In genomic region chr5:34370022-34370823, GRCm38 (mm10) we compare ENCODE assay signal across 8 mouse cellular contexts. TPM values are rescaled to one million over a fixed set of nuclear protein-coding genes. Genes with fewer than 3 reads are reported as not detected.
DNase-seq lines count a peak whose midpoint lies in the region; ATAC-seq lines count a peak whose summit lies in the region.

No protein-coding gene starts in this region.

- H3K9ac ChIP-seq in intestine, embryonic 16.5 days (ENCODE audit: low read depth, low read length), result peak overlapping the region; percentile 90
- peak overlapping the region; percentile 96 for H3K9ac ChIP-seq in limb, embryonic 12.5 days (replicated peaks)
- H3K9ac ChIP-seq in midbrain, embryonic 15.5 days, result peak overlapping the region; percentile 97
- H3K9ac ChIP-seq in stomach, embryonic 15.5 days, result peak overlapping the region; percentile 83

- peak overlapping the region; percentile 64 for H3K4me2 ChIP-seq in intestine, embryonic 16.5 days (ENCODE audit: low read depth, low read length)
- H3K4me2 ChIP-seq in limb, embryonic 12.5 days, result peak overlapping the region; percentile 79
- peak overlapping the region; percentile 51 for H3K4me2 ChIP-seq in midbrain, embryonic 15.5 days
- H3K4me2 ChIP-seq in stomach, embryonic 15.5 days, result peak overlapping the region; percentile 64

- peak; percentile 19 for ATAC-seq in intestine, embryonic 16.5 days
- no peak for ATAC-seq in limb, embryonic 12.5 days (ENCODE audit: insufficient number of reproducible peaks, insufficient read depth, low FRiP score, low TSS enrichment, low read depth)
- no peak for ATAC-seq in midbrain, embryonic 15.5 days (replicated peaks)
- no peak for ATAC-seq in stomach, embryonic 15.5 days (ENCODE audit: insufficient read depth, low FRiP score, low read depth)

- WGBS in intestine, embryonic 16.5 days, result under 1% methylated on average over 69 of the region's 114 CpGs
- under 1% methylated on average over 51 of the region's 114 CpGs for WGBS in limb, embryonic 12.5 days
- under 1% methylated on average over 90 of the region's 114 CpGs for WGBS in midbrain, embryonic 15.5 days
- under 1% methylated on average over 79 of the region's 114 CpGs for WGBS in stomach, embryonic 15.5 days

- intact Hi-C loops in gastrocnemius, postnatal 36 days (cut with DNase I), result loop anchor here (5.0 kb wide), 1 partner anchor 42 kb away; no protein-coding TSS in a partner anchor

- peak overlapping the region; percentile 76 for H3K27ac ChIP-seq in intestine, embryonic 16.5 days (ENCODE audit: low read length)
- H3K27ac ChIP-seq in limb, embryonic 12.5 days, result peak overlapping the region; percentile 72
- H3K27ac ChIP-seq in midbrain, embryonic 15.5 days, result peak overlapping the region; percentile 91
- H3K27ac ChIP-seq in stomach, embryonic 15.5 days, result peak overlapping the region; percentile 57; the same call in 1 of the 2 replicates

- H3K27me3 ChIP-seq in intestine, embryonic 16.5 days (replicated peaks; ENCODE audit: control insufficient read depth, insufficient read depth, low read length), result no peaks in the 10 kb centered on the region
- H3K27me3 ChIP-seq in limb, embryonic 12.5 days, result no peaks in the 10 kb centered on the region
- no peaks in the 10 kb centered on the region for H3K27me3 ChIP-seq in midbrain, embryonic 15.5 days (replicated peaks)
- H3K27me3 ChIP-seq in stomach, embryonic 15.5 days (replicated peaks), result no peaks in the 10 kb centered on the region

- H3K36me3 ChIP-seq in intestine, embryonic 16.5 days (ENCODE audit: control insufficient read depth, insufficient read depth, low read length), result peaks cover under 1% of the 10 kb centered on the region; the same call in 1 of the 2 replicates
- peaks cover 11% of the 10 kb centered on the region; the same call in 1 of the 2 replicates for H3K36me3 ChIP-seq in limb, embryonic 12.5 days
- H3K36me3 ChIP-seq in midbrain, embryonic 15.5 days (replicated peaks), result no peaks in the 10 kb centered on the region
- no peaks in the 10 kb centered on the region for H3K36me3 ChIP-seq in stomach, embryonic 15.5 days

- H3K4me1 ChIP-seq in intestine, embryonic 16.5 days (ENCODE audit: control insufficient read depth, insufficient read depth, low read length), result 0 out of 2 replicates have a peak, but pooled peaks cover 14% of the 10 kb centered on the region
- peaks cover 22% of the 10 kb centered on the region for H3K4me1 ChIP-seq in limb, embryonic 12.5 days (replicated peaks)
- H3K4me1 ChIP-seq in midbrain, embryonic 15.5 days, result peaks cover 30% of the 10 kb centered on the region
- peaks cover 16% of the 10 kb centered on the region for H3K4me1 ChIP-seq in stomach, embryonic 15.5 days

- peak overlapping the region; percentile 92 for H3K4me3 ChIP-seq in intestine, embryonic 16.5 days (ENCODE audit: low read length)
- peak overlapping the region; percentile 87 for H3K4me3 ChIP-seq in limb, embryonic 12.5 days (replicated peaks)
- peak overlapping the region; percentile 95 for H3K4me3 ChIP-seq in midbrain, embryonic 15.5 days
- peak overlapping the region; percentile 86 for H3K4me3 ChIP-seq in stomach, embryonic 15.5 days (replicated peaks)

- H3K9me3 ChIP-seq in intestine, embryonic 16.5 days (ENCODE audit: control insufficient read depth, low read length), result no peaks in the 10 kb centered on the region
- H3K9me3 ChIP-seq in limb, embryonic 12.5 days, result no peaks in the 10 kb centered on the region
- no peaks in the 10 kb centered on the region for H3K9me3 ChIP-seq in midbrain, embryonic 15.5 days
- no peaks in the 10 kb centered on the region for H3K9me3 ChIP-seq in stomach, embryonic 15.5 days

- peak; percentile 41 for DNase-seq in embryo, embryonic 10.5 days (ENCODE audit: low spot score)
- no peak for DNase-seq in embryo, embryonic 10 days (ENCODE audit: low spot score)
- DNase-seq in cerebellum, postnatal 4 days (ENCODE audit: low spot score in 2 of 2), result peak; percentile 26 to 38
- peak; percentile 13 to 23 for DNase-seq in gastrocnemius, postnatal 36 days

RNA-seq across cellular contexts. Expression of gene Fam193a, which starts 0.5 kb away (rescaled TPM):
- 10 to 100 TPM; 12.3 to 13.4 TPM for total RNA-seq in gastrocnemius, postnatal 36 days (2021)
- polyA plus RNA-seq in intestine, embryonic 16.5 days (2015; fragmentation: Nextera tagmentation; extraction: Ambion mirVana), result 6.7 TPM in 2 replicates
- polyA plus RNA-seq in limb, embryonic 12.5 days (2016; fragmentation: Nextera tagmentation; extraction: Ambion mirVana), result 13.7 and 19.8 TPM in 2 replicates
- 17.6 and 19.4 TPM in 2 replicates for polyA plus RNA-seq in midbrain, embryonic 15.5 days (2015; fragmentation: Nextera tagmentation; extraction: Ambion mirVana)
- polyA plus RNA-seq in stomach, embryonic 15.5 days (2015; fragmentation: Nextera tagmentation; extraction: Ambion mirVana), result 10.3 and 11.8 TPM in 2 replicates

RNA-seq across cellular contexts. Expression of gene Rnf4, which starts 34.1 kb away (rescaled TPM):
- 10 to 100 TPM; 16.6 to 18.4 TPM for total RNA-seq in gastrocnemius, postnatal 36 days (2021)
- polyA plus RNA-seq in intestine, embryonic 16.5 days (2015; fragmentation: Nextera tagmentation; extraction: Ambion mirVana), result 133 and 143 TPM in 2 replicates
- 181 TPM in 2 replicates for polyA plus RNA-seq in limb, embryonic 12.5 days (2016; fragmentation: Nextera tagmentation; extraction: Ambion mirVana)
- 130 and 132 TPM in 2 replicates for polyA plus RNA-seq in midbrain, embryonic 15.5 days (2015; fragmentation: Nextera tagmentation; extraction: Ambion mirVana)
- polyA plus RNA-seq in stomach, embryonic 15.5 days (2015; fragmentation: Nextera tagmentation; extraction: Ambion mirVana), result 138 and 151 TPM in 2 replicates
